Mouse (Mus musculus) common myeloid progenitor, adult 5-6 weeks (primary cell): ENCODE data around the gene Ppil4. TPM values are rescaled to one million over a fixed set of nuclear protein-coding genes. Genes with fewer than 3 reads are reported as not detected.

Experiments
- ATAC-seq: replicated peaks from 2 replicates; pipeline ENCODE4 v1.8.0; 2016; ENCODE audit warnings: low read depth, mild to moderate bottlenecking, moderate TSS enrichment, inconsistent platforms; ENCODE audit not compliant: poor library complexity, severe bottlenecking
- total RNA-seq: library from RNA; stranded (forward); fragments of 200-1000, 187-1606 nt; gene quantifications from 2 replicates; pipeline ENCODE4 v1.2.3, GENCODE M21; 2017

Gene Ppil4
- total RNA-seq, 1 experiment from 2014 or later: 100 TPM

DNA sequence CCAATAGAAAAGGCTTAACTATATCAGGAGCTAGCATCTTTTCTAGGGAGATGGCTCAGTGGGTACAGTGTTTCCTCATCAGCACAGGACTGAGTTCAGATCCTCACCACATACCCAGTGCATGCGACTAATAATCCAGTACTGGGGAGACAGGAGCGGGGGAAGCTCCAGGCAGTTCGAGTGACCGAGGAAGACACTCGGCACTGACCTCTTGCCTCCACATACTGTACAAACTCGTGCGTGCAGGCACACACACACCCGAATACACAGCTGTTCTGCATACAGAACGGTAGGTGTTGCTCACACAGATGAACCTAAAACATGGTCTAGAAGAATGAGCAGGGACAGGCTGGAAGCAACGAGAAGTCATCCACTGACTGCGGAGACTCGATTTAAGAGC, 29.3 kb downstream of the Ppil4 start:
- no peak for ATAC-seq

DNA sequence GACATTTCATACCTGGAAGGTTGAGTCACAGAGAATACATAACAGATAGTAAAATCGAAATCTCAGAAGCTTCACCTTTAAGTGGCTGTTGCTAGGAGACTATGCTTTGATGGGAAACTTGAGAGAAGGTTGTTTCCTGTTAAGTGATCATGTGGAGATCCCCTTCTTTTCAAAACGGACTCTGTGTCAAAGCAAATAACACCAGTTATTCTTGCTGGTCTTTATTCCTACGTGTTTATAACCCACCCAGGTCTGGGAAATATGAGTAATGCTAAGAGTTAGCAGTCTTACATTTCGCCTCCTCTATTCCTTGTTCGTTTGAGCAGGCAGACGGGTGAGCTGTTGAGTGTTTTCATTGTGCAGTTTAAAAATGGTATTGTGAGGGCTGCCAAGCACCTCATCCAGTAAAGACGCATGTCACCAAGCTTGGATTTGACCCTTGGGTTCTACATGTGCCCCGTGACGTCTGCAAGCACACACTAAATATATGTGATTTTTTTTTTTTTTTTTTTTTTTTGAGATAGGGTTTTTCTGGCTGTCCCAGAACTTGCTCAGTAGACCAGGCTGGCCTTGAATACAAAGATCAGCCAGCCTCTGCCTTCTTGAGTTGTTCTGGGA, 32.1 kb downstream of the Ppil4 start:
- ATAC-seq: no peak

DNA sequence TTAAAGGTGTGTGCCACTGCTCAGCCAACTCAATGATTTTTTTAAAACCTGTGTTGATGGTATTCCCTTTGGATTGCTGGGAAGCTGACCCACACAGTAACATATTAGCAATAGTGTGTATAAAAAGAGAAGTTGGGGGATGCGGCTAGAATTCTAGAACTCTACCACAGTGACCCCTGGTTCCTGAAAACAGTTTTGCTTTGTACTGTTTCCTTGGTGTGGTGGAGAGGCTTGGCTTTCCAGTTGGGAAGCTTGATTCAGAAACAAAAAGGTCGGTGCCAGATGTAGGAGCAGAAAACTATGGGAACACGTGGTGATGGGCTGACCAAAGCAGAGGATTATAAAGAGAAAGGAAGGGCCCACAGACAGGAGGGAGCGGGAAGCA, 32.6 kb downstream of the Ppil4 start:
- ATAC-seq: no peak

DNA sequence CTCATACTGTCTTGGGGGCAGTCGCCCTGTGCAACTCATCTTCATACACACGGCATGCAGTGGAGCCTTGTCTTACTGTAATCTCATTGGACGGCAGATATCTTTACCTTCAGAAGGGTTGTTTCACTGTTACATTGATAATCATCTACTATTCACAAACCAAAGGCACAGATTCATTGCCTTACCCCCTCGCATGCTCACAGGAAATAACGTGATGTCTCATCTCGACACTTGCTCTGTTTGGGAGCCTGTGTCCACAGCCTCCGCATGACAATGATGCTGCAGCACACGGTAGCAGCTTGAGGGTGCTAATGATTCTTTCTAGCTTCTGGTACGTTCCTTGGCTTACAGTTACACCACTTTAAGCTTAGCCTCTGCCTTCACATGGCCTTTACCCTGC, 33.4 kb downstream of the Ppil4 start:
- ATAC-seq: no peak

DNA sequence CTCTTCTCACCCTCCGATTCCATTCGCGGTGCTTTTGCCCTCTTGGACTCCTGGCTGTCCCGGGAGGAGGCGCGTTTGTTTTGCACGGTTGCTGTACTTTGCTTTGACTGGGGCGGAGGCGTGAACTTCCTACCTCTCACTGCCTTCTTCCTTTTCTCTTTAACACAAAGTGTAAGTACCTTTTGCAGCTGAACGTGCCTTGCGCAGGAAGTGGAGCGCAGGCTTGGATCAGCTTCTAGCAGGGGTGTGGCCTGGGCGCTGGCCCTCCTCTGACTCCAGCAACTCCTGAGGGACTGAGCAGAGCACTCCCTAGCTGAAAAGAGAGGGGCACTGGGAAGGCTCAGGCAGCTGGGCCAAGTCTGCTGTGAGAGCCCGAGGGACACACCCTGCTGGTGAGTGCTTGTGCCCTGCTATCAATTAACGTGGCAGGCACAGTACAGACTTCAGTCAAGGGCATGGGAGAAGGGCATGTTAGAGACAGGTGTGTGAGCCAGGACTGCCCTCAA, 39.5 kb downstream of the Ppil4 start, which contains the start of gene Zc3h12d:
Gene Zc3h12d, plus strand, starts transcription at position 300 of the 506 bp plus-strand sequence.
- ATAC-seq: peak; percentile 72

DNA sequence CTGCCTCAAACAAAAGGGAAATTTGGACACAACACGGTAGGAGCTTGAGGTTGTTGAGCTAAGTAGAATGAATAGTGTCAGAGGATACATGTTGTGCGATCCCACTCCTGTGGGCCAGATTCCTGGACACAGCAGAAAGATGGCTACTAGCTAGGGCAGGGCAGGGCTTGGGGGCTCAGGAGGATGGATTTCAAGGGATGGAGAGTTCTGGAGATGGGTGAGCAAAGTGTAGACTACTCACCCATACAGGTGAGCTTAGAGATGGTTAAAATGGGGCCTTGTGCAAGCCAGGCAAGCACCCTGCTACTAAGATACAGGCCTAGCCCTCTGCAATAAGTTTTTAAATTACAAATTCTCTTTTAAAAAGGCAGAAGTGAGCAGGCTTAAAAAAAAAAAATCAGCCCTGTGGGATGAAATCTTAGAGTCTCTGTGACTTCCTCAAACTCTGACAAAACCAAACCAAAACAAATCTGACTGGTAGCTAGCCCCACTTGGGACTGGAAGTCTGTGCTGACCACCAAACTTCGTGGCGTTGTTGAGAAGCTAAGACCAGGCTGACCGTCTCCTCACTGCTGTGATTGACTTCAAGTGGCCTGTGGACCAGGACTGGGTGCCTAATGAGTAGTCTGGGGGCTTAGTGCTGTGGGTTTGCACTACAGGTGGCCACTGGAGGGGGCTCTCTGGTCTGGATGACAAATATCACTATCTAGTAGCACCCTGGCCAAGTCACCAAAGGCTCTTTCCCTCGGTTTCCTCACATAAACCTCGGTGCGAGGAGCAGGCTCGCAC, 40.9 kb downstream of the Ppil4 start:
- peak; percentile 31; the same call in 1 of the 2 replicates for ATAC-seq

DNA sequence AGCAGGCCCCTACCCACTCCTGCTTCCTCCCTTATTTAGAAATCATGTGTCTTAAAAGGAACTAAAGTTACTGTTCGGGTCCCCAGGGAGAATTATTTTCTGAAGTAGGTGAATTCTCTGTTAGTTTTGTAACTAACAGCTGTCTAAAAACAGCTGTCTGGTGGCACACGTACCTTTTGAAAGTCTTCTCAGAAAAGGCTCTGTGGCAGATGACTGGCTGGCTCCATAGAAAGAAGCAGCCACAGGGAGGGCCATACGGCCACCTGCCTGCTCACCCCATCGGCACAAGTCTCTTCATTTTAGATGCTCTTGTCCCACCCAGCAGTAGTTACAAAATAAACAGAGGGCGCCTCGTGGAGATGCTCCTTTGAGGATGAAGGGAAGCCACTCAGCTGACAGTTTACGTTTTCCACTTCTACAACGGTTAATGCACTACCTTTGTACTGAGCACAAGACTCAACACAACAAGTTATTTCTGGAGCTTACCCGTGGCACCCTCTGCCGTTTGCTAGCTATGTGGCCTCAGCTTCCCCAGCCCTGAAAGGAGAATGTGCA, 42.1 kb downstream of the Ppil4 start:
- no peak for ATAC-seq

DNA sequence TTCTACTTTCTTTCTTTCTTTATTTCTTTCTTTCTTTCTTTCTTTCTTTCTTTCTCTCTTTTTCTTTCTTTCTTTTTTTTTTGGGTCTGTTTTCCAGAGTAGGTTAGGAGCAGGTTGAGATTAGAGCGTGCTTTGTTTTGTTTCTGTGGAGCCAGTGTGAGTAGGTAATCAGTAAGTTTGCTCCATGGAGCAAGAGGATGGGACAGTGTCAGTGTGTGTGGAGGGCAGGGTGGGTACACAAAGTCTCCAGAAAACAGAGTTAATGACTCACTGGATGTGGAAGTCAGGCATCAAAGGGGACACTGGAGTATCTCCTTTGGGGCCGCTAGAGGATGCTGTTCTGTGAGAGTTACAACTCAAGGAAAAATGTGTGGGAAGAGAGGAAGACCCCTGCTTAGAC, 44.2 kb downstream of the Ppil4 start:
- no peak for ATAC-seq

DNA sequence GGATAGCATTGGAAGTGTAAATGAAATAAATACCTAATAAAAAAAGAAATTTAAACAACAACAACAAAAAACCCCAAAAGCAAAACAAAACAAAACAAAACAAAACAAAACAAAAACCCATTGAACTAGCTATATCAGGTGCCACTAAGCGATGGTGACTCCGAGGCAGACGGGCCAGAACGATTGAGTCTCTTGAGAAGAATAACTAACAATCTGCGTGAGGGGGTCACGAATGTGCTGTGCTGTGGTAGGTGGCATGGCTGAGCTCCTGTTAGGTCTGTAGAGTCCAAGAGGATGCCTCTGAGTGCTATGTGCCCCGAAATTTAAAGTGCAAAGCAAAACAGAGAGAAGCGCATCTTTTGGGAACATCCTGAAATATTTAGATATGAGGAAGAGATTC, 44.8 kb downstream of the Ppil4 start:
- no peak for ATAC-seq

DNA sequence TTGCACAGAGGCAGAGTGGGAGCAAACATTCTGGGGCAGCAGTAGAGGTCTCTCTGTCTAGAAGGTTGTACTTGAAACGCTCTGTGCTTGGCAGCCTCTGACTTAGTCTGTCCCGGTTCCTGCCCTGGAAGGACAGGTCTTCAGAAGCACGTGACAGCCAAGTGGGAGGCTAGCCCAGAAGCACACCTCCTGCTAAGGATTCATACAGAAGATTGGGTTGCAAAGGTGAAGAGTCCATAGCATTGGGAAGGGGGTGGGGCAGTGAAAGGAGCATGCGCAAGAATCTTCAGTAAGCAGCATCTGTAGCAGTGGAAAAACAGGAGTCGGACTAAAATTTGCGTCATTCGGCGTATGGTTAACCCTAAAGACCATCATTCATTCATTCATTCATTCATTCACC, 45.3 kb downstream of the Ppil4 start:
- ATAC-seq: no peak

DNA sequence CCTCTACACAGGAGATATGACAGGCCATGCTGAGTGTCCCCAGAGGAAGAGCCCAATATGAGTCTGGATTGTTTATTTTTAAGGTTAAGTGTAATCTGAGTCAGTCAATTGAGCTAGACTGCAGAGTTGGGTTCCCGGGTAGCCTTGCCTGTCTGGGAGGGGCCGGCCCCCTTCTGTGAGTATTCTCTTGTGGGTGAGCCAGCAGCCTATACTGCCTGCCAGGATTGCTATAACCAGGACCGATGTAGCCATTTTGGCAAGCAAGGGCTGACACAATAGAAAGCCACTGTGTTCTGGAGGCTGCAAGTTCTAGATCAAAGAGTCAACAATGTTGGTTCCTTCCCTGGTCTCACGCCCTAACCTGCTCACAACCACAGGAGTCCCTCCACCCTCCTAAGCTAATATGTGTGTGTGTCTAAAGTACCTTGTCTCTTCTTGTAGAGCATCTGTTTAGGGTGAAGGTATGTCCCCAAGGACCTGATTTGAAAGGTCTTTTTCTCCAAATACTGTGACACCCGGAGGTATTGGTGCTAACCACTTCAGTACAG, 46.3 kb downstream of the Ppil4 start:
- ATAC-seq: no peak

DNA sequence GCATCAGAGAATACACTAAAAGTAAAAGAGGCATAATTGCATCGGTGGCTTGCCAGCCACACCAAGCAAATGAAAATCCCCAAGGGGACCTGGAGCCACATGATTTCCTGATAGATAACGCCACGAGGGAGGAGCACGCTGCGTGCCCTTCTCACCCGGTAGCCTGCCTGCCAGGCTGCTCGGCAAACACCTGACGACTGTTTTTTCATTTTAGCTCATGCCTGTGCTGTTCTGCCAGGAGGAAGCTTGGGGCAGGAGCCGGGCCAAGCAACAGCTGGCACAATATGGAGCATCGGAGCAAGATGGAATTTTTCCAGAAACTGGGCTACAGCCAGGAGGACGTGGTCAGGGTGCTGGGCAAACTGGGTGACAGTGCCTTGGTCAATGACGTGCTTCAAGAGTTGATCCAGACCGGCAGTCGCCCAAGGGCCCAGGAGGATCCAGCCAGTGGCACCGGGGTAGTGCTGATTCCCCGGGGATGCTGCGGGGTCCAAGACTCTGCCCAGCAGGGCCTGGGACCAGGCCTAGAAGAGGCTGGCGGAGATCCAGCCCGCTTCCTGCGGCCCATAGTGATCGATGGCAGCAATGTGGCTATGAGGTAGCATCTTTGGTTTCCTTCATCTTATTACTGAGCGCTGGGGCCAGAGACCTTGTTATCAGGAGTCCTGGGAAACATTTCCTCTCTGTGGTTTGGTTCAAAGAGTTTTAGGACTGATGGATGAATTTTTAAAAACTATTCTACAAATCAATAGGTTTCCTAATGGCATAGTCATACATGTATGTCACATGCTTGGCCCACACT, 47.1 kb downstream of the Ppil4 start:
- peak; percentile 3; the same call in 1 of the 2 replicates for ATAC-seq

DNA sequence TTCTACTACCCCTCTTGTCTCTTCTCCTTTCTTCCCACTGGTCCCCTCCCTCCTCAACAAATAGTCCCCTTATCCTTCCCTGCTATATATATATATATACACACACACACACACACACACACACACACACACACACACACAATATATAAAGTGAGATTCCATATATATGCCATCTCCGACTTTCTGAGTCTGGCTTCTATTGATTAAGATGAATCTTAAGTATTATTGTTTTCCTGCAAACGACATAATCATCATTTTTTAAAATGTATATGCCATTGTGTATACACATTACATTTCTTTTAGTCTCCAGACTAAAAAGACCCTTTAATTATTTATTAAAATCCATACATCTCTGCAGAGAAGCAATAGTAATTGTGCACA, 47.7 kb downstream of the Ppil4 start:
- ATAC-seq: no peak

DNA sequence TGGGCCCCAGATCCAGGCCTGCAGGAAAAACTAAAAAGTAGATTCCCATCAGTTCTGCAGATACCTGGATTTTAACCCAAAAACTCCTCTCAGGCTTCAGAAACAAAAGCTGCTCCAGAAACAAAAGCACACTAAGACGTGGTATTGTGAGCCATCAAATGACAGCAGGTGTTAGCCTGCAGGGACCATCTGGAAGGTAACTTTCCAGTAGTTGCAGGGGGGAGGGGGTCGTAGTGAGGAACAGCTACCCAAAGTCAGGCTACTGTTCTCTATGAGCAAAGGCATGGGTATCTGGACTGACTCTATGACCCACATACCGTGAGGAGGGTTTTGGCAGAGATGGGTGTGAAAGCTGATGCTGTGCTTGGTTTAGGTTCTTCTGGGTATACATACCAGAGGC, 48.1 kb downstream of the Ppil4 start:
- no peak for ATAC-seq

DNA sequence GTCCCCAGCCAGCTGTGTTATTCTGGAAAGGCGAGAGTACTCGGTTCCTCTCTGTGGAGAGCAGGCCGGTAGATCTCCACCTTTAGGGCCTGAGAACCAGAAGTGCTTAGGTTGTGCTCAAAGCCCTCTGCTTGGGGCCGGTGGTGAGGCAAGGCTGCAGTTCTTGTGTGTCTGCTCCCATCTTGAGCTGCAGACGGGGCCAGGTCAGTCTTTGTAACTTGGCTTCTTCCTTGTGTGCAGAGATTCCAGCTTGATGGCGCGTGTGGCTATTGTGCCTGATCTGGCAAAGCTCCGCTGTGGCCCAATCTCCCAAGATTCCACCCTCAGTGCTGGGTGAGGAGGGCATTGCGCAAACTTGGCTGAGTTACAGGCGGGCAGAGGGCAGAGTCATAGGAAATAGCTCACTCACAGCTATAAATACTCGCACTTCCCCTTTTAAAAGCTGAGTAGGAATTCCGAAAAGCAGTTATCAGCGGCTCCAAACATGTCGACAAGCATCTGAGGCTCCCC, 48.9 kb downstream of the Ppil4 start:
- ATAC-seq: peak; percentile 86

DNA sequence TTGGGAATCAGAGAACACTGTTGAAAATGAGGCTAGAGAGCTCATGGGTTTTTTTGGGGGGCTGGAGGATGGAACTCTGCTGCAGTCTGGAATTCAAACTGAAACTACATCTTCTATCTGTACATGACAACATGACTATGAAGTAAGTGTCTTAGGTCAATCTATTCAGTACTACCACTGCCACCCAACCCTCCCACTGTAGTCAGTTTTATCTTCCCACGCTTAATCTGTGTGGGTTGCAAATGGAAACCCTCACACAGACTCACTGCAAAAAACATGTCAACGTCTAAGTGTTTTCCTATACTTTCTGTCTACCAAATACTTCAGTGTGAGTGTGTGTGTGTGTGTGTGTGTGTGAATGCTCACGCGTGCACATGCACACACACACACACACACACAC, 50.5 kb downstream of the Ppil4 start:
- ATAC-seq: no peak

DNA sequence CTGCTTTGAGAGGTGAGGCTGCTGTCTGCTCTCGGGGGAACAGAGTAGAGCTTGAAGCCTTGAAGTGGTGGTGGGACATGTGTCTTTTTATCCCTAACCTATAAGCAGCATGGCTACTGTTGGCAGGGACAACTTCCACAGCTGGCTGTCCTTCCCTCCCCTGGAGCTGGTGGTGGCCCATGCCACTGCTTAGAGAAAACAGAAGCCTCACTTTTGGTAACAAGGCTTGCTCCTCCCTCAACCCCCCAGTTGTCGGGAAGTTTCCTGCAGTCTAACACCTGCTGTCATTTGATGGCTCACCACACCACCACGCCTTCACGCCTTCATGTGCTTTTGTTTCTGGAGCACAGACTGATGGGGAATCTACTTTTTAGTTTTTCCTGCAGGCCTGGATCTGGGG, 51.5 kb downstream of the Ppil4 start:
- no peak for ATAC-seq

DNA sequence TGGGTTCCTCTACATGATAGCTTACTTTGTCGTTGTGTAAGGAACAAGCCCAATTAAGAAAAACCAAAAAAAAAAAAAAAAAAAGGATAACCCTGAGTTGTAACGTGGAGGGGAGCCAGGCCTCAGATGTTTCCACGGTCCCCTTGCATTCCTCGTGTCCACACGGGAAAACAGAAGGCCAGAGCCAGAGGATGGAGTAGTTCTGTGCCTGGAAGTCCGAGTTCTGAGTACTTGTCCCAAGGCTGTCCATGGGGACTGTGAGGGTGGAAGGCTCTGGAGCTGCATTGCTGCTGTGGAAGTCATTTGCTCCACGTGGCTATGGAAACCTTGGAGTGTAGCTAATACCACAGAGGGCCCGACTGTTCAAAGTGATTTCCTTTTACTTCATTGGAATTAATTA, 52.4 kb downstream of the Ppil4 start:
- no peak for ATAC-seq

DNA sequence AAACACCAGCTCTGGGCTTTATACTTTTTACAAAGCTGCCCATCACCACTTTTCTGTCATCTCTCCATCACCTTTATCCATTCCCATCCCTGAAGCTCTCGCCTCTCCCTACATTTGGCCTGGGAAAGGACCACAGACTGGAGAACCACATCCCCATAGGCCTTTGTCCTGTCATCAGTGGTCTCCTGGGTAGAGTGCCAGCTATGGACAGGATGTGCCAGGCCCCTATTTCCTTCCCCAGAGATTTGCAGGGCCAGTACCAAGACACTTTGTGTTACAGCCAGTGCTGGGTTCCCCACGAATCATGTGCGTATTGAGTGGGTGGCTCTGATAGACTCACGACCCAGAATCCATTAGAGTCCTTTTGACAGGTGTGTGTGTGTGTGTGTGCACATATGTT, 53.3 kb downstream of the Ppil4 start:
- no peak for ATAC-seq

DNA sequence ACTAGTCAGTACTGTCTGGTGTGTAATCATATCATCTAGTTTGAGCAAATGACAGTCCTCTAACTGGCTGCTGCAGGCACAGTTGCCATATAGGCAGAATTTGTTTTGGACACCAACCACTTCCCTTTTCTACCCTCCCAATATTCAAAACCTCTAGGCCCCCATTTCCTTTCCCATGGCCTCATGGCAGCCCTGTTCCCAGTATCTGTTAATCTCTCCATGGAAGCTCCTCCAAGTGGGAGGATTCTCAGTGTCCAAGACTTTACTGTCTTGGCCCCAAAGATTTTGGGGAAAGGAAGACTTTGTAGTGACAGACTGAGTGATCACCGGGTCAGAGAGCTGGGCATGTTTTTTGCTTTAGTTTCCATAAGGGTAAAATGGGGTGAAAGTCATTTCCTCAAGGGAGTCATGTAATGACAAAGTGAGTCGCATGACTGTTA, 54.5 kb downstream of the Ppil4 start:
- peak; percentile 70 for ATAC-seq
